Mouse (Mus musculus) lung, adult 10 weeks (tissue): ENCODE results near the gene Syt6. TPM values are rescaled to one million over a fixed set of nuclear protein-coding genes. Genes with fewer than 3 reads are reported as not detected.

Source experiments
- polyA plus RNA-seq: library from polyadenylated mRNA; stranded (reverse); fragments of 350-450 nt; fragmentation: Illumina TruSeq; extraction: RNeasy Lipid Tissue Mini Kit (QIAGEN cat#74804); gene quantifications from one replicate; pipeline ENCODE4 v1.2.3, GENCODE M21; 2014; ENCODE audit warnings: low read depth, low replicate concordance; ENCODE audit not compliant: insufficient read depth

Syt6 gene
- polyA plus RNA-seq = 0.27 TPM

DNA sequence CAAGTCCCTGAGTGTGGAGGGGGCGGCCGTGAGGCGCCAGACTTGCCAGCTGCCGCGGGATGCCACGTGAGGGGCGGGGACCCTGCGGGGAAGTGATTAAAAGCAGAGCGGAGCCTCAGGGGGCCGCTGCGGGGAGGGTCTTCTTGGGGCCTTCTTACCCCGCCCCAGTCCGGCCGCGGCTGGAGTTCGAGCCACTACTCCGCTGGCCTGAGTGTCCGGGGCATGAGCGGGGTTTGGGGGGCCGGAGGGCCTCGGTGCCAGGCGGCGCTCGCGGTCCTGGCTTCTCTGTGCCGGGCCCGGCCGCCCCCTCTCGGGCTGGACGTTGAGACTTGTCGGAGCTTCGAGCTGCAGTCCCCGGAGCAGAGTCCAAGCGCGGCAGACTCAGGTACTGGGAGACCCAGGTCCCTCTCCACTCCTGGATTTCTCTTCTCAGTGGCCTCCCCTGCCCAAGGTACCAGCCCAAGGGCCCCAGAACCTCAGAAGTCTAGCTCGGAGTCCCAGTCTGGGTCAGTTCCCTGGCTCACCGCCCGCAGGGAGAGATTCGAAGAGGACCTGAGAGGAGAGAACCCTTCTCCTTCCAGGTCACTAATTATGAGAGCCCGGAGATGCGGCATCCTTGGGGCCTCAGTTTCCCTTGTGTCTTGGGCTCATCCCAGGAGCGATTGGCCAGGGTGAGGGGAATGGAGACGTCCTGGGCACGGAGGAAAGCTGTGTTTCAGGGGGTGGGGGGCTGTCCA is at the start of gene Syt6:
Gene Syt6, plus strand, starts transcription at position 76 of the 737 bp plus-strand sequence.

DNA sequence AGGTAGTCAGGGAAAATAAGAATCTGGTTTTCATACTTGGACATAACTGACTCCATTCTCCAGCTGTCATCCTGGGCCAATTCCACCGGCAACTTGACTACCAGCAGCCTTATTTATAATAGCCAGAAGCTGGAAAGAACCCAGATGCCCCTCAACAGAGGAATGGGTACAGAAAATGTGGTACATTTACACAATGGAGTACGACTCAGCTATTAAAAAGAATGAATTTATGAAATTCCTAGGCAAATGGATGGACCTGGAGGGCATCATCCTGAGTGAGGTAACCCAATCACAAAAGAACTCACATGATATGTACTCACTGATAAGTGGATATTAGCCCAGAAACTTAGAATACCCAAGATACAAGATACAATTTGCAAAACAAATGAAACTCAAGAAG is 70.9 kb downstream of the Syt6 start, which contains the start of gene Atg4a-ps:
Gene Atg4a-ps, minus strand, starts transcription at position 101 of the 400 bp plus-strand sequence.

Other genes starting within 250 kb of the Syt6 start
- gene Atg4a-ps, start 70.8 kb downstream of the Syt6 start, polyA plus RNA-seq = not detected
- gene Olfml3, start 162.8 kb downstream of the Syt6 start, polyA plus RNA-seq = 46.2 TPM
- not detected for gene Gm10964, start 164.1 kb downstream of the Syt6 start, polyA plus RNA-seq
- gene Hipk1, start 216.3 kb downstream of the Syt6 start, polyA plus RNA-seq = 24.4 TPM
- 4.7 TPM for gene Dclre1b, start 234.2 kb downstream of the Syt6 start, polyA plus RNA-seq
- gene Ap4b1, start 234.3 kb downstream of the Syt6 start, polyA plus RNA-seq = 7.8 TPM
- gene Gm43064, start 234.3 kb downstream of the Syt6 start, polyA plus RNA-seq = not detected